Mouse (Mus musculus): ENCODE data around the gene Gm28308.

GRCm38 (mm10) chr6:52178918-52179665, 34.0 kb downstream of the Gm28308 start:
- TF ChIP-seq EP300 (IDR thresholded peaks at IDR 0.05; ENCODE audit: low read depth) (no peak), CTCF (IDR thresholded peaks at IDR 0.05; ENCODE audit: low read depth) (no peak)

Measured in liver, embryonic 14.5 days (tissue).